Mouse (Mus musculus) forebrain, embryonic 12.5 days (tissue): ENCODE measurements around the gene Bfsp1. TPM values are rescaled to one million over a fixed set of nuclear protein-coding genes. Genes with fewer than 3 reads are reported as not detected.

Source experiments
- ATAC-seq: fragments of 200-750 bp; cut with Nextera tagmentation; 2 replicates; pipeline ENCODE4 v1.8.0; 2017; ENCODE audit warnings: moderate TSS enrichment; ENCODE audit not compliant: low FRiP score
- H3K27ac ChIP-seq: fragments of 300-500 bp; sonication (generic); 2 replicates; pipeline ENCODE4 v1.5.1; 2016; ENCODE audit warnings: mild to moderate bottlenecking
- H3K27me3 ChIP-seq: fragments of 300-500 bp; sonication (generic); 2 replicates; pipeline ENCODE4 v1.6.1; 2016; ENCODE audit warnings: mild to moderate bottlenecking
- H3K36me3 ChIP-seq: fragments of 300-500 bp; sonication (generic); replicated peaks from 2 replicates; pipeline ENCODE4 v1.6.1; 2016; ENCODE audit warnings: mild to moderate bottlenecking
- H3K4me1 ChIP-seq: fragments of 300-500 bp; sonication (generic); 2 replicates; pipeline ENCODE4 v1.6.1; 2016
- H3K4me2 ChIP-seq: fragments of 300-500 bp; sonication (generic); 2 replicates; pipeline ENCODE4 v1.6.1; 2016; ENCODE audit warnings: mild to moderate bottlenecking, moderate library complexity
- H3K4me3 ChIP-seq: fragments of 300-500 bp; sonication (generic); replicated peaks from 2 replicates; pipeline ENCODE4 v1.5.1; 2016; ENCODE audit warnings: mild to moderate bottlenecking
- H3K9ac ChIP-seq: fragments of 300-500 bp; sonication (generic); 2 replicates; pipeline ENCODE4 v1.6.1; 2016; ENCODE audit warnings: mild to moderate bottlenecking
- H3K9me3 ChIP-seq: fragments of 300-500 bp; sonication (generic); 2 replicates; pipeline ENCODE4 v1.6.1; 2016
- WGBS: fragments of 180-500 bp; shearing (Covaris S2); methylation state at CpG from one replicate; pipeline ENCODE4 v1.1.7; 2016; 5-methylcytosine and 5-hydroxymethylcytosine counted together
- polyA plus RNA-seq: library from polyadenylated mRNA; unstranded; fragments of >200 nt; fragmentation: Nextera tagmentation; extraction: Ambion mirVana; gene quantifications from 2 replicates; pipeline ENCODE4 v1.2.1, GENCODE M21; 2016

Bfsp1 gene
- polyA plus RNA-seq: 1.1 and 1.2 TPM in 2 replicates

- Histone ChIP-seq H3K4me3 (peak within 1 kb of the TSS; percentile 48), H3K4me1 (peaks cover 10% of the 10 kb centered on the region), H3K27me3 (peaks cover 50% of the 10 kb centered on the region), H3K9me3 (no peaks in the 10 kb centered on the region), H3K36me3 (no peaks in the 10 kb centered on the region), H3K27ac (peak within 1 kb of the TSS; percentile 53; the same call in 1 of the 2 replicates), H3K4me2 (peak within 1 kb of the TSS; percentile 68), H3K9ac (peak within 1 kb of the TSS; percentile 65)
- WGBS: 2% methylated on average over 86 of the region's 86 CpGs
- ATAC-seq: peak; percentile 89
Observed at GRCm38 (mm10) chr2:143862484-143863231, at the start of gene Bfsp1. Gene Bfsp1 (minus strand): TSS chr2:143863173.

DNA sequence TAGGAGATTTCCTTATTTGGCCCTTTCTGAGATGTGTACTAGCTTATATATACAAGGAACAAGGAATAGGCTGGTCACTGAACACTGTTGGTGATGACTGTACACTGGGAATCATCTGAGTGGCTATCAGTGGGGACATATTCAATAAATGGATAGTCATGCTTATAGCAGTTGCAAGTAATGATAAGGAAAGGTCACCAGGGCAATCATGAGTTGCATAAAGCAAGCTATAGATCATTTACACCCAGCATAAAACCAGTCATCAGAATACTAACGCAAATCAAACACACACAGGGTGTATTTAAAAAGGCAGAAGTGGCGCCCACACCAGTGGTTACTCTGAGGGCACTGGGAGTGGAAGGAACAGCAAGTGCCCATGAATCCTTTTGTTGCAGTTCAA lies 49.2 kb upstream of the Bfsp1 start:
- no peak overlapping the region for H3K9ac ChIP-seq
- H3K36me3 ChIP-seq: no peaks in the 10 kb centered on the region
- H3K4me1 ChIP-seq: peaks cover 10% of the 10 kb centered on the region
- 87% methylated on average over 2 of the region's 2 CpGs for WGBS
- ATAC-seq: no peak
- no peak overlapping the region for H3K4me2 ChIP-seq
- H3K4me3 ChIP-seq: no peak overlapping the region
- H3K27me3 ChIP-seq: no peaks in the 10 kb centered on the region
- no peaks in the 10 kb centered on the region for H3K9me3 ChIP-seq
- H3K27ac ChIP-seq: no peak overlapping the region

GRCm38 (mm10) chr2:143909230-143909629 lies 46.3 kb upstream of the Bfsp1 start:
- ATAC-seq: no peak
- Histone ChIP-seq H3K36me3 (no peaks in the 10 kb centered on the region), H3K27ac (no peak overlapping the region), H3K4me2 (no peak overlapping the region), H3K9me3 (no peaks in the 10 kb centered on the region), H3K27me3 (no peaks in the 10 kb centered on the region), H3K9ac (no peak overlapping the region), H3K4me1 (no peaks in the 10 kb centered on the region), H3K4me3 (no peak overlapping the region)
- 82% methylated on average over 2 of the region's 2 CpGs for WGBS

DNA sequence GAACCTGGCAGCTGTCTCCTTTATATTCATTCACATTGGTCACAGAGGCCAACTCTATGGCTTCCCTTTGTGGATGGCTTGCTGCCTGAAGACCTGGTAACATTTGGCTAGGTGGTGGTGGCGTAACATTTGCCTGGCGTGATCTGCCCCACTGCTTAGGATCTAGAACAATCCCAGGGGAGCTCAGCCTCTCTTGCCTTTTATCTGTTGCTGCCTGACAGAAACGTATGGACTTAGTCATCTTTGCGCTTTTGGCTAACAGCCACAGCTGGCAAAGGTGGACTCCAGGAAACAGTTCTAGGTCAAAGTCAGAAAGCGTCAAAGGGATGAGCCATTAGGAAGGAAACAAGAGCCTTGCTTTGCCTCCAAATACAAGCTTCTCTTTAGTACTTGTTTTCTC lies 41.9 kb upstream of the Bfsp1 start:
- no peak overlapping the region for H3K9ac ChIP-seq
- H3K4me2 ChIP-seq: no peak overlapping the region
- H3K27ac ChIP-seq: no peak overlapping the region
- no peaks in the 10 kb centered on the region for H3K9me3 ChIP-seq
- H3K4me3 ChIP-seq: no peak overlapping the region
- H3K4me1 ChIP-seq: no peaks in the 10 kb centered on the region
- WGBS: 89% methylated on average over 5 of the region's 5 CpGs
- no peak for ATAC-seq
- no peaks in the 10 kb centered on the region for H3K27me3 ChIP-seq
- H3K36me3 ChIP-seq: no peaks in the 10 kb centered on the region

GRCm38 (mm10) chr2:143903376-143904045 lies 40.5 kb upstream of the Bfsp1 start:
- no peak for ATAC-seq
- 80% methylated on average over 9 of the region's 9 CpGs for WGBS
- H3K36me3 ChIP-seq: no peaks in the 10 kb centered on the region
- H3K4me3 ChIP-seq: no peak overlapping the region
- H3K27ac ChIP-seq: no peak overlapping the region
- no peaks in the 10 kb centered on the region for H3K4me1 ChIP-seq
- H3K4me2 ChIP-seq: no peak overlapping the region
- H3K9me3 ChIP-seq: no peaks in the 10 kb centered on the region
- no peak overlapping the region for H3K9ac ChIP-seq
- H3K27me3 ChIP-seq: no peaks in the 10 kb centered on the region

GRCm38 (mm10) chr2:143900821-143901351 lies 37.9 kb upstream of the Bfsp1 start:
- Histone ChIP-seq H3K36me3 (no peaks in the 10 kb centered on the region), H3K4me3 (no peak overlapping the region), H3K27me3 (no peaks in the 10 kb centered on the region), H3K9ac (no peak overlapping the region), H3K4me1 (no peaks in the 10 kb centered on the region), H3K4me2 (no peak overlapping the region), H3K27ac (no peak overlapping the region), H3K9me3 (no peaks in the 10 kb centered on the region)
- no peak for ATAC-seq
- WGBS: 80% methylated on average over 5 of the region's 5 CpGs

GRCm38 (mm10) chr2:143899470-143900220 lies 36.7 kb upstream of the Bfsp1 start:
- Histone ChIP-seq H3K9ac (no peak overlapping the region), H3K27me3 (no peaks in the 10 kb centered on the region), H3K4me1 (no peaks in the 10 kb centered on the region), H3K36me3 (no peaks in the 10 kb centered on the region), H3K9me3 (no peaks in the 10 kb centered on the region), H3K27ac (no peak overlapping the region), H3K4me3 (no peak overlapping the region), H3K4me2 (no peak overlapping the region)
- 94% methylated on average over 9 of the region's 9 CpGs for WGBS
- ATAC-seq: no peak

DNA sequence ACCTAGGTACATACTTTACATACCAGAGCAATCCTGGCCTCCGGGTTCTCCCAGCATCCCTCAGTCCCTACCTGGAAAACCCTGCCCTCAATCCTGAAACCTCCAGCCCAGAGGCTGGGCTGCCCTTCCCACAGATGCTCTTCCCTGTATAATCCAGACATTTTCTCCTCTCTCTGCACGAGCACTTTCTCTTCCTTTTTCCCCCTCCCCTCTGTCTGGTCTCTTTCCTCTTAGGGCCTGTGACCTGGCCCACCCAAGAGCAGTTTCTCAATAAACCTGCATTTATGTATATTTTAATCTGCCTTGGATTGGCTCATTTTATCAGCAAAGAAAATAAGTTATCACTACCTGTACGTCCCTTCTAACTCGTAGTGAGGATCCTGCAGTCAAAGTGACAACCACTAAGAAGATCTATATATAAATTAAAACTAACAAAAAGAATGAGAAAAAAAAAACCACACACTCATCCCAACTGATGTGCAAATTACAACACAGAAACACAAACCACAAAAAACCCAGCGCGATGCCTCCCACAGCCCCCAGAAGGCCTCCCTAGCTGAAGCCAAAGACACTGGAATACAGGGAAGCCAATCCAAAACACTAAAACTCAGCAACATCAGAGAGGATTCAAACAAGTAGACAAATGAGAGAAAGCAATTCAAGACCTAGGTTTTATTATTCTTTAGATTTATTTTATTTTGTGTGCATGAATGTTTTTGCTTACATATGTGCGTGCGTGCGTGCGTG lies 28.5 kb upstream of the Bfsp1 start:
- no peak overlapping the region for H3K4me3 ChIP-seq
- no peak overlapping the region for H3K27ac ChIP-seq
- H3K4me2 ChIP-seq: no peak overlapping the region
- H3K4me1 ChIP-seq: no peaks in the 10 kb centered on the region
- no peak for ATAC-seq
- no peak overlapping the region for H3K9ac ChIP-seq
- H3K27me3 ChIP-seq: no peaks in the 10 kb centered on the region
- H3K9me3 ChIP-seq: no peaks in the 10 kb centered on the region
- no peaks in the 10 kb centered on the region for H3K36me3 ChIP-seq
- WGBS: 91% methylated on average over 10 of the region's 10 CpGs

- no peak overlapping the region for H3K9ac ChIP-seq
- no peak for ATAC-seq
- no peaks in the 10 kb centered on the region for H3K9me3 ChIP-seq
- H3K4me3 ChIP-seq: no peak overlapping the region
- H3K4me1 ChIP-seq: no peaks in the 10 kb centered on the region
- no peak overlapping the region for H3K4me2 ChIP-seq
- no peaks in the 10 kb centered on the region for H3K27me3 ChIP-seq
- no peak overlapping the region for H3K27ac ChIP-seq
- 72% methylated on average over 12 of the region's 12 CpGs for WGBS
- H3K36me3 ChIP-seq: no peaks in the 10 kb centered on the region
Observed at GRCm38 (mm10) chr2:143889860-143890433, 27.0 kb upstream of the Bfsp1 start.

- no peaks in the 10 kb centered on the region for H3K9me3 ChIP-seq
- H3K27me3 ChIP-seq: no peaks in the 10 kb centered on the region
- no peak for ATAC-seq
- no peak overlapping the region for H3K4me2 ChIP-seq
- WGBS: 87% methylated on average over 15 of the region's 15 CpGs
- no peaks in the 10 kb centered on the region for H3K4me1 ChIP-seq
- no peak overlapping the region for H3K27ac ChIP-seq
- H3K4me3 ChIP-seq: no peak overlapping the region
- H3K9ac ChIP-seq: no peak overlapping the region
- H3K36me3 ChIP-seq: no peaks in the 10 kb centered on the region
Observed at GRCm38 (mm10) chr2:143889131-143889859, 26.3 kb upstream of the Bfsp1 start.

- H3K4me3 ChIP-seq: no peak overlapping the region
- no peak for ATAC-seq
- H3K27me3 ChIP-seq: no peaks in the 10 kb centered on the region
- H3K36me3 ChIP-seq: no peaks in the 10 kb centered on the region
- no peak overlapping the region for H3K4me2 ChIP-seq
- H3K9ac ChIP-seq: no peak overlapping the region
- H3K27ac ChIP-seq: no peak overlapping the region
- no peaks in the 10 kb centered on the region for H3K9me3 ChIP-seq
- H3K4me1 ChIP-seq: no peaks in the 10 kb centered on the region
- whole genome bisulfite sequencing: 85% methylated on average over 10 of the region's 10 CpGs
Observed at GRCm38 (mm10) chr2:143882606-143883288, 19.8 kb upstream of the Bfsp1 start.
